Mouse (Mus musculus) adipocyte (in vitro differentiated cells): ENCODE measurements at regions not wholly inside any gene's neighbourhood (a gene's known extent, or its start where the extent isn't known, plus 50 kb on each side); places are given as distances from the start of the nearest gene placed in this dataset.

Source experiments
- DNase-seq: peaks from one replicate; pipeline ENCODE4 v3.0.0-alpha.2; 2016; ENCODE audit warnings: low spot score

- no peak for DNase-seq
These were observed 175.3 kb upstream of the Cypt12 start for GRCm38 (mm10) chr3:17772886-17773285.

DNA sequence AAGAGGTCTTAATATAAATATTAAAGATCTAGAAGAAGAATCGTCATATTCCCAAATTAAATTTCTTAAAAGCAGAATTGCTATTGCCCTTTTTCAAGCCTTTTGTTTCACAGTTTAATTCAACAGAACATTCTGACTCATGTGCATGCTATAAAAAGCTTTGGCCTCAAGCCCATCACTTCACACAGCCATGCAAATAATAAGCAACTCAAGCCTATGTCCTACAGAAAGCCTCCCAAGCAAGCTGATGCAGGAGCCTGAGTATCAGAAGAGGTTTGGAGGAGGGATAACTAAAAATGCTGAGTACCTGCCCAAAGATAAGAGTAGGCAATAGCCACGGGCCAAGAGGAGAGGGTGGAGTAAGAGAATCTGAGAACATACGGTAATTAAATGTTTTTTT is 169.1 kb upstream of the Cypt12 start:
- DNase-seq: no peak

DNA sequence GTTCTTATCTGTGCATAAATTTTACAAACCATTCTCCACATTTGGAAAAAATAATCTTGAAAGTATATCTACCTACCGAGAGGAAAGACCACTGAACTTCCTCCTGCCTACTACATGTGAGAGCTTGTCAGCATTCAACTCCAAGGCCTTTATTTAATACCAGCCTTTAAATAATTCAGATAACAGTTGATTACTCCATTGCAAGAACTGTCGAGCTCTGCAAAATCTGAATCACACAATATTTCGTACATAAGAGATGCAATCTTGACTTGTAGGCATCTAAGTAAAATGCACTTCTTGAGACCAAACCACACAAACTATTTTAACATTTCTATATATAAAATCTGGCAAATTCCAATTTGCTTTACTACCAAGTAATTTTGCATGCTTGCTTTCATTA is 164.1 kb upstream of the Cypt12 start:
- no peak for DNase-seq

DNA sequence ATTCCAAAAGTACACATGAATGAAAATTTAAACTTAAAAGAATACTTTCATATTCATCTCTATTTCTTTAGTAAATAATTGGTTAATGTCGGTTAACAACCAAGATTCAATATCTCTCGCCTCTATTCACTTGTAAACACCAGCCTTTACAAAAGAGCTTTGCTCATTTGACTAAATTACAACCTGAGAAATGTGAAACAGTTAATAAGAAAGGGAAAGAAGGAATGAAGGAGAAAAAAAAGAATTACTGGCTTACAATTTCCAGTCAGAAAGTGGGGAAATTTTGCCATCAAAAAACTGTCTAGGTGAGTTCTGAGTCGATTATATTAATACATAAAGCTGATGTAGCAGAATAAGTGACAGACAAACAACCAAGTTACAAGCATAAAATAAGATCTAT is 163.6 kb upstream of the Cypt12 start:
- no peak for DNase-seq

DNA sequence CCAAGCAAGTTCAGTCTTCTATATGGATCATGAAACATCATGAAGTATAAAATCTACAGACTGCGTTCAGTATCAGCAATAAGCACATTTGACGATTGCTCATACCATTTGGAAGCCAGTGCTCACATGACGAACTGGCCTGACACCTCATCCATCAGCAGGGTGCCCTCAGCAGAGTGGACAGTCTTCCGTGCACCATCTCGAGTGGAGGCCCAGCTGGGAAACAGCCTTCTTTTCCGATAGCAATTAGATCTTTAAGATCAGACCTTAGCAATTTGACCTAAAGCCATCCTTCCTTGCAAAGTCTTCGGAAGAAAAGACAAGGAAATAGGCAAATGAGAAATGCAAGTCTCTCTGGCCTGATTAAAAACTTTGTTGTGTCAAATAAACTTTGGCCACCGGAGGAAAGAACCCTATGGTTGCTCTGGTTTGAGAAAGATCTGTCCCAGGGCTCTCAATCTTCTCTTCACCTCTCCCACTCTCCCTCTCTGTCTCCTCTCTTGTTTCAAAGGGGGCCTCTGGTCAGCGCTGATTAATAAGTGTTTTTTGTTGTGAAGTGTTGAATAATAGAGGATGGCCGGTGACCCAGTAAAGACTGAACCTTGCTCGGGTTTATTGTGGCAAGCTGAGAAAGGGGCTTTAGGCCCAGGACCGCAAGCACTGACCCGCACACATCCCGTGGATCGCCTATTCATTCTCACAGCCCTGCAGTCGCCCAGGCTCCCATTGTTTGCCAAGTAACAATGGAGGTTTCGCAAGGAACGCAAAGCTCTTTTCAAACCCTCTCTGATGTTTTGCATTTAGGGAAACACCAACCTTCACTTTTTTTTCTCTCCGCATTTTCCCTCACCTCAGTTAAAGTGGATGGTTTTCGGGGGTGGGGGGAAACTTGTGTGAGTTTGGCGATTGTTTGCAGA is 162.8 kb upstream of the Cypt12 start:
- DNase-seq: no peak

DNA sequence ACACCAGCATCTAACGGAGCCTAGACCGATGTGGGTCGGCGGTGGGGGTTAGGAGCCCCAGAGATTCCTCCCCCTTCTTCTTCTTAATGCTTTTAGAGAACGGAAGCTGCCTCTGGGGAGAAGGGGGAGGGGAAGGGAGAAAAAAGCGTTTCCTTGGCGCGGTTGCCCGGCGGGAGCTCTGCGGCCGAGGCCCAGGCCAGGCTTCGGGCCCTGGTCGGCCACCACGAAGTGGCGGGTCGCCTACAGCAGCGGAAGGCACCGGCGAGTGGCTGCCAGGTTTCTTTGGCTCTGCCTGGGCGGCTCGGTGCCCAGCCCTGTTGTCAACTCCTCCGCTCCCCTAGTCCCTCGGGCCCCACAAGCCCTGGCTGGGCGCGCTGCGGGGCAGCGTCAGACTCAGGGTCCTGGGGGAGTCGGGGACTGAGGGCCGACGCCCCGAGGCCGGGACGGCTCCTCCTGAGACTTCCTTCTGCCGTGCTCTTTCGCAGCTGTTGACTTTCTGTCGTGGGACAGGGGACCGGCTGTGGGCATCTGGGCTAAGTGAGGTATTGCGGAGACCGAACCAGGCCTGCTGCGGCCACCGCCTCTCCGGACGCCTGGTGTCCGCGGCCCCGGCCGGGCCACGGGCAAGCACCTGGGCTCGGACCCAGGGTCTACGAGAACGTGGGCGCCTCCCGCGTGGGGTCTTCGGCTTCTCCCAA is 162.0 kb upstream of the Cypt12 start:
- no peak for DNase-seq

GRCm38 (mm10) chr3:17786721-17787442 is 161.3 kb upstream of the Cypt12 start:
- DNase-seq: no peak

DNA sequence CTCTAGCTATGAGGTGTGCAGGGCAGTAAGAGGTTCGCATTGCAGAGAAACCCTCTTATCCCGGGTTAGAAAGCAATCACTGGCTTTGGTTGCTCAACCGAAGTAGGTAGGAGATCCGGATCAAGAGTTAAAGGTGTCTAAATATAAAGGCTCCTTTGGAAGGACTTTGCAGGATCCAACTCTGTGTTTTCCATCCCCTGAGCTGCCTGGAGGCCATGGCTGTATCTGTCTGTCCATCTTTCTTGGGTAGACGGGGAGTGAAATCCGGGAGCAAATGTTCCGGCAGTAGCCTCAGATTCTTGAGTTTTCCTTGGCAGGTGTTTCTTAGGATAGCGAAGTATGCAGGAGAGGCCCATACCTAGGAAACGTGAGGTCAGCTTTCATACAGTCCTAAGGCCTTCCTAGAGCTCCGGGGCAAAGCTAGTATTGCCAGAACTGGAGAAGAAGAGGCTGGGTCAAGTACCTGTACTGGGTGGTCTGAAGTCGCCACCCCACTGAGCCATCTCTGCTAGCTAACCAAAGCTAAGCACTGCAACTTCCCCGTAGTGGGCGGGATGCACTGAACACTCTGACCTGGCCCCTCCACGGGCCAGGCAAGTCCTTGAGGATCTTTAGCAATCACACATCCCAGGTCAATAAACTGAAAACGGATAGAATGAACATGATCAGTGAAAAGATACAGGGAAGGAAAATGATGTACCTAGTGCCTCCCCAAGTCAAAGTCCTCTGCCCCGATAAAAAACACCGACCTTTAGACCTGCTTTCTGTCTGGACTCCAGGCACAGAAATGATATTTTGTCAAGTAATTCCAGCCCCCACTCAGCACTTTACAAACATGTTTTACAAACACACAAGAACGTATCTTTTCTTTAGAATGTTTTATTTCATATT is 160.5 kb upstream of the Cypt12 start:
- DNase-seq: no peak

- no peak for DNase-seq
These were observed 159.9 kb upstream of the Cypt12 start for GRCm38 (mm10) chr3:17788334-17788720.

GRCm38 (mm10) chr3:17788778-17789299 is 159.4 kb upstream of the Cypt12 start:
- DNase-seq: no peak

GRCm38 (mm10) chr3:17789454-17790196 is 158.6 kb upstream of the Cypt12 start:
- no peak for DNase-seq

GRCm38 (mm10) chr3:17790331-17790730 is 157.9 kb upstream of the Cypt12 start:
- DNase-seq: no peak

DNA sequence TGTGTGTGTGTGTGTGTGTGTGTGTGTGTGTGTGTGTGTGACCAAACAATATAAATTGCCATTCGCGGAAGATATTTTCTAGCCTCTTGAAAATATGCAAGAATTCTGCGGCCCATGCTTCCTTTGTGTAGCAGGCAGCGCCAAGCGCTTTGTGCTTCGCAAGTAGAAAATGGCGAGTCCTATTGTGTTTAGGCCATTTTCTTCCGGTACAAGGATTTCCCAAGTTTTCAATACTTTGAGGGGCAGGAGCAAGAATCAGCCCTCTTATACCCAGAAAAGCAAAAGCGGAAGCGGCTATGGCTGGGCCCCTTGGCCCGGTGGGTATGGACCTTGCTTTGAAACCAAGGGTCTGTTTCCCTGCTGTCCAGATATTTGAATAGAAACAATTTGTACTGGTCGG is 157.4 kb upstream of the Cypt12 start:
- DNase-seq: no peak

GRCm38 (mm10) chr3:17791381-17792320 is 156.6 kb upstream of the Cypt12 start:
- no peak for DNase-seq

DNA sequence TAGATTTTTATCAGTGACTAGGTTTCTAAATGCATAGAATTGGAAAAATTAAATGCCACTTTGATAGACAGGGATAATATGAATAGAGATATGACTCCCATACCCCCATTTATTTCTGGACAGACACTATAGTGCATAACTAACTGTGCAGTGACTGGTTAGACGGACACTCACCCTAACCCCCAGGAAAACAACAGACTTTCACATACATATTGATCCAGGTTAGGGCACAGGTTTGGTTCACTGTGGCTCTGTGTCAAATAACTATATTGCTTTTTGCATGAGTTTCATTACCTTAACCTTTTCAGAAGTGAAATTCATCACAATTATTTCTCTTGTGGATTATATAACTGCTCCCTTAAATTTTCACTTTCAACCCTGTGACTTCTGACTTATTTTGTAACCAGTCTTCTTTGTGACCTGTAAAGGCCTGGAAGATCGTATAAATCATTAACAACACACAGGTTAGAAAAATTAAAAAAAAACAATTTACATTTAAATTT is 155.6 kb upstream of the Cypt12 start:
- no peak for DNase-seq

DNA sequence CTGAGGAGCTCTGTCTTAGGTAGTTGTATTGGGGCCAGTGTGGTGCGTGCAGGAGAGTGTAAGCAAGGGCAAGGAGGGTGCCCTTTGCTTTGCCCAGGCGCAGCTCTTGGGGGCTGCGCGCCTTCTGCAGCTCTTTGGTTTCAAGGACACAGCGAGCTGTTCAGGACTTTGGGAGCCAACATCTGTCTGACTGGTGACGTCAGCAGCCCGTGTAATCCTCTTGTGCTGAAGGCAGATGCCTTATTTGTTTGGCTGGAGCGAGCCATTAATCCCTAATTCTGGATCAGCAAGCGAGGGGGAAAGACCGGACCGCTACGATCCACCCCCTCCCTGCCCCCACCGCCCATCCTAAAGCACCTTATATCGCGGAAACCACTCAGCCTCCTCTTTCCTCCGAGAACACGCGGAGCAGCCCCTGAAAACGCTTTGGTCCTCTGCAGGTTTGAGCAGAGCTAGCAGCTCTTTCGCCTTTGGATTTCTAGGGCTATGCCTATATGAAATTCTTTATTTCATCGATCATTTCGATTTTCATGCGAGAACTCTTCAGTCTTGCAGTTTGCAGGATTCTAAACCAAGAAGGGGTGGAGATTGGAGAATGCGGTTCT is 154.5 kb upstream of the Cypt12 start:
- DNase-seq: no peak

DNA sequence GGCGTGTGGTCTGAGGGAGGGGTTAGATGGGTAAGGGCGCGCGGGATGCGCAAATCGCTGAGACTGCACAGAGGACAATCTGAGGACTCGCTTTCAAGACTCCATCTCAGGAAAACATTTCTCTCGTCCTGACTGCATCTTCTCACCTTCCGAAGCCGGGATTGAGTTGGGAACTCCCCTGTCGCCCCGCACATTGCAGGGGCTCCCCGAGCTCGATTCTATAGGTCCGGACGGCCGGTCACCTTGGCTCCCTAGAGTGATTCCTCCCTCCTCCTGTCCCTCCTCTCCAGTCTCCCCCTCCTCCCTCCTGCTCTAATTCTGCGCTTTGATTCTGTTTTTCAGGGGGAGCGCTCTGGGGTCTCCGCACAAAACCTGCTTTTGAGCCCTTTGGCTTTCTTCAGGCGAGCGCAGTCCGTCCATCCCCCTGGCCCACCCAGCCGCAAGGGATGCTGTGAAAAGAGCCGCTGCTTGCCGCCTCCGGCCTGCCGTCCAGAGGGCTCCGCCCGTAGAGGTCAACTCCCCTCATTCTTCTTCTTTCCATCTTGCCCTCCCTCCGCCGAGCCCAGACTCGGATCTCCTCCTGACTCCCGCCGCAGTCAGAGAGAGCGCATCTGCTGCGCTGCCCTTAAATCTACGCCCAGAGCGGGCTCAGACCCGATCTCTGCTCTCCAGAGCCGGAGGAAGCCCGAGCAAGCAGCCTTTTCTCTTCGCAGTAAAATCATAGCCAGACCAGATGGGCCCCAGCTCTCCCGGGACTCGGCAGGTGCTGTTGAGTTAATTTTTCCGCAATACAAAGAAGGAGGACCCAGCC is 153.8 kb upstream of the Cypt12 start:
- no peak for DNase-seq
